Mouse (Mus musculus) CH12F3 (cell line): ENCODE measurements around the gene Gm20388.

Experiments used
- in situ Hi-C: fragments of 300-500 bp; cut with MboI; formaldehyde crosslinking; loops from 2 replicates; pipeline ENCODE4 v1.14.3; 2020; ENCODE audit warnings: low sequenced_read_pairs

Gm20388 gene

DNA sequence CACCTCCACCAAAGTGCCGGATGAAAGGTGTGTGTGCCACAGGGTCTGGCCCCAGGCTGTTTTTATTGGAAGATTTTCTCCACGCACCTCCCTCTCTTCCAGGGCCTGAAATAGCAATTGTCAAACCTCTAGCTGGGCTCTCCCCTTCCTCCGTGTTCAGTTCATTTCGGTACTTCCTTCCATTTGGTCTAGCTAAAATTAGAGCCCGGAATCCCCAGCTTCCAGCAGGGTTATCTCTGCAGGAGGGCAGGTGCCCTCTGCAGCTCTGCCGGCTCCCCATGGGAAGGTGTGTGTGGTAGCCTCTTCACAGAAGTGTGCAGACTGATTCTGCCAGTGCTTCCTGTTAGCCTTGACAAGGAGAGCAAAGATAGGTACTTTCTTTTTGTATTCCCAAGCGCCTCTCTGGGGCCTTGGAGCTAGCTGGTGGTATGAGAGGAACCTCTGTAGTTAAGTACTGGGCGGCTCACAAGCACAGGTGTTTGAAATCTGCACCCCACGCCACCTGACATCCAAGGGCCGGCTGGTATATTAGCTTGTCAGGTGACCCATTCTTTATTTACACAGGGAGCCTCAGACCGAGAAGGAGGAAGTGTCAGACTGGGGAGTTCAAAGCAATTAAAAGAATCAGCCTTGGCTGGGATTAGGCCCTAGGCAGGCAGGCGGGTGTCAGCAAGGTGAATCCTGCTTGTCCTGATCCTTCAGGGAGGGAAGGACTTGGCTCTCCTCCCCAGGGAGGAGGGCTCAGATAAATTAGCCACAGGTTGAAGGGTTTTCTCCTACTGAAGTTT is 579.9 kb downstream of the Gm20388 start:
- in situ Hi-C loops: no loop called here

DNA sequence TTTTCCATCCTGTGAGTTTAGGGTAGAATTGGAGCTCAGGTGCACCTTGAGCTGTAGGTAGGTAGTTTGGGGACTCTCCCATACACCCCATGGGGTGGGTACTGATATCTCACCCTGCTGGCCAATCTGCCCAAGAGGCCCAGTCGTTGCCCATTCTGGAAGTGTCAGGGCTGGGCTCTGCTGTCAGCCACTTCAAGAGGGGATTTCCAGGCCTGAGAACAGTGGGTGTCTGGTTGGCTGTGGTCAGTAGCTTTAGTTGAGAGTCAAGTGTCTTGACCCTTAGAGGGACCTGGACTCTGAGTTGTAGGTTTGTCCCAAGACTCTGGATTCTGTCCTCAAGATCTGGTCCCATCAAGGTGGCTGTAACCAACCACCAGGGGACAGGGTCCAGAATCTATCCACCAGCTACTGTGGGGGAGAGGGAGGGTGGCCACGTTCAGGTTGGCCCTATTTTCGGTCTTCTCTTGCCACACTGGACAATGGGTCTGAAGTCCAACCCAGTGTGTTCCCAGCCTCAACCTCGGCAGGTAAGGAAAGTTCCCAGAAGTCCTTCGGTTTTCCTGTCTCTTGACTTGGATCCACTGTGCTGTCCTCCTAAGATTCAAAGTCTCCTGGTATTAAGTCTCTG is 580.6 kb downstream of the Gm20388 start:
- in situ Hi-C loops: no loop called here

DNA sequence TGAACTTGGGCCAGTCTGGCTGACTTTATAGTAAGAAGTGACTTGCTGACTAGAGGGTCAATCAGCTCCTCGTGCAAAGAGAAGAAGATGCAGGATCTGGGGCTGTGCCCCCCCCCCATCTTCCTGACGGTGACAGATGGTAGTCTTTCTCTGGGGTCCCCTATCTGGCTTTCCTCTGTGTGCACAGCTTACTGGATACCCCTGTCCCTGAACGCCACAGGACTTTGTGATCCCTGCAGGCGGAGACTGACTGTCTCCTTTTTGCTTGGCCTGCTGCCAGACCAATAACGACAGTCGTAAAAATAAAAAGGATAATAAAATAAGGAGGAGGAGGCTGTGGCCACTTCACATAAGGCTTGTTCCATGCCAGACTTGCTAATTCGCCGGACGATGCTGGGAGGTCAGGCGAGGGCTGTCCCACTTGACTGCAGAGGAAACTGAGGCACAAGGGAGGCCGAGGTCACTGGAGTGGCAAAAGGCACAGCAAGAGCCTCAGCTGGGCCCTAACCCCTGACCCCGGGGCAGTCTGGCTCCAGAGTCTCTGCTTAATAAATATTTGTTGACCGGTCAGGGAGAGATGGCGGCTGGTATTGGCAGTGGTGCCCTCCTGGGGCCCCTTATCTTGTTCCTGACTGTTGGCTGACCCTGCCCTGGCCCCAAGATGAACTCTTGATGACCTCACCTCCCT is 581.7 kb downstream of the Gm20388 start:
- in situ Hi-C loops: no loop called here

DNA sequence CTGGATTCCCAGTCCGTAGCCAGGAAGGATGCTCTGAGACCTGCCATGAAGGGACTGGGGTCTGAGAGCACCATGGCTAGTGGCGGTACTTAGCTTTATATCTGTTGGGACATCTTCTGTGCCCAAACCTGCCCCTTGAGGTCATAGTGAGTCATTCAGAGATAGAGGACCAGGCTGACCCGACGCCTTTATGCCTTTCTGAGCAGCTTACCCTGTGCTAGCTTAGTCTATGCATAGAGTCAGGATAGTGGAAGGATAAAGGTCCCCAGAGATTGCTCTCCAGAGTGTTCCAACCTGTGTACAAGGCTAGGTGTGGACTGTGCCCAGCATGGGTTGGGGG is 582.2 kb downstream of the Gm20388 start:
- in situ Hi-C loops: no loop called here

DNA sequence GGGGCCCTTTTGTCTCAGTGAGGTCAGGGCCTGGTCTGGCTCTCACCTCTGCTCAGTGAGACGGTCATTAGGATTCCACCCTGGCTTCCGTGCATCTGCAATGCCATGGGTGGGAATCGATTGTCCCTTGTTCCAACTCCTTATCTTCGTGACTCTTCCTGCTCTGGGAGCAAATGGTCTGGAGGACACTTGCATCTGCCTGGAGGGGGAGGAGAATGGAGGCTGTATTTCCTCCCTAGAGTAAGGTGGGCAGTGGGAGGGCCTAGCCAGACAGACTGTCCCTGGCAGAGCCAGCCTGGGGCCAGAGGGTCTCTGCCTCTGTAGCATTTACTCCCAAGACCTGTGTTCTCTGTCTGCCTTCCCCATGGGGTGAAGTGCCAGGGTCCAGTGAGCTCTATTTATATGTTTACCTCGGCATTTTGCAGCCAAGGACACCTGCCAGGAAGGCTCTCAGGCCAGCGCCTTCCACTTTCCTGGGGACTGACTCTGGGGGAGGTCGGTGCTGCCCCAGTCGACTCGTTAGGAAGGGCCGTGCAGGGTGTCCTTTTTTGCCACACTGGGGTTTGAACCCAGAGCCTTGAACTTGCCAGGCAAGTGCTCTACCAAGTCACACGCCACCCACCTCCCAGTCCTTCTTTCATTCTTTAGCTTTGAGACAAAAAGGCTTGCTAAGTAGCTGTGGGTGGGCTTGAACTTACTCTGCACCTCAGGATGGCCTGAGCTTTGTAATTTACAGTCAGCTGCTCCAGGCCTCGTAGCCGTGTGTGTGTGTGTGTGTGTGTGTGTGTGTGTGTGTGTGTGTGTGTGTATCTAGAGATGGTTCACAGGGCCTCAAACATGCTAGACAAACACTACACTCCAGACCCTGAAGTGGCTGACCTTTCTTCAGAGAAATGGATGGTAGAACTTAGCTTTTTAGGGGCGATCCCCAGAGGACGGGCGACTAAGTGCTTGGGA is 583.1 kb downstream of the Gm20388 start:
- in situ Hi-C loops: no loop called here

DNA sequence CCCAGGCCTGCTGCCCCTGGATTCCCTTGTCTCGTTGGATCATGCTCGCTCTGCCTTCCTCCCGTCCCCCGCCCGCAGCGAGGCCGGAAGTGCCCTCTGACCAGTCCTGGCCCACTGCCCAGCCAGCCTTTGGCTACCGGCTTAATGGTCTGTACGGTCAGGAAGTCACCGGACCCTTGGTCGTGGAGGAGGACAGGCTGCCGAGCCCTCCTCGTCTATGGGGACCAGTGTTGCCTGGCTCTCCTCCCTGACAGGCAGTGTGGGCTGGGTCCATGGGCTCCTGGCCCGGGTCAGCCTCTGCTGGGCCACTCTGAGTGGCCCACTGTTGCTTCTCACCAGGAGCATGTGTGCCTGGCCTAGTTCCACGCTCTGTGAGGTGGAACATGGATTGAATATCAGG is 584.3 kb downstream of the Gm20388 start:
- in situ Hi-C loops: no loop called here

DNA sequence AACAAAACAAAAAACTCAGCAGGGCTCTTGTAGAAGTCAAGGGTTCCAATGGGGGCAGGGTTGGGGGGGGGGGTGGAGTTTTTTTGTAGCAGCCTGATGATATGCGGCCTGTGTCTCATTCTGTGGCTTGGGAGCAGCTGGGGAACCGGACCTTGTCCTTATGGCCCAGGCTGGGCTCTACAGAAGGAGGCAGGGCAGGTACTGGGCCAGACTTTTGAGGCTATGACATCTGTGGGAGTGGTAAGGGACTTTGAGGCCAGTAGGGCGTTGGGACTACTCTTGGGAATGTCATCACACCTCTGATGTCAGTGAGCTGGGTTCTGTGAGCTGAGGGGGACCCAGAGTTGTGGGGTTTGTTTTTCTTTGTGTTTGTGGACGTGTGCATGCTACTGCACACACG is 584.8 kb downstream of the Gm20388 start:
- in situ Hi-C loops: no loop called here

DNA sequence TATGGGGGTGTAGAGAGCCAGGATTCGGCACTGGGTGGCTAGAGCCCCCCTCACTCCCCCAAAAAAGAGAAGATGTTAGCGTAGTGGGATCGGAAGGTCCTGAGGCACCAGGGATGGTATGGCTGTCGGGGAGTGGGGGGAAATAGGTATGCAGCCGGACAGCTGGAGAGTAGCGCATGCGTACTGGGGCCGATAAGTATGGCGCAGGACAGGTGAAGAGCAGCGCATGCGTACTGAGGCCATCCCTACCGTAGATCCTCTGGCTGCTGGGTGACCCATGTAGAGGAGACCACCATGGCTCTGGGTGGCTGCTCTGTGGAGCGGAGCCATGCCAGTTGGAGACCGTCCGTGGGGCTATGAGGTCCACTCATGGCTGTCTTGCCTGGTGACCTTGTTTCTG is 585.8 kb downstream of the Gm20388 start:
- in situ Hi-C loops: no loop called here

DNA sequence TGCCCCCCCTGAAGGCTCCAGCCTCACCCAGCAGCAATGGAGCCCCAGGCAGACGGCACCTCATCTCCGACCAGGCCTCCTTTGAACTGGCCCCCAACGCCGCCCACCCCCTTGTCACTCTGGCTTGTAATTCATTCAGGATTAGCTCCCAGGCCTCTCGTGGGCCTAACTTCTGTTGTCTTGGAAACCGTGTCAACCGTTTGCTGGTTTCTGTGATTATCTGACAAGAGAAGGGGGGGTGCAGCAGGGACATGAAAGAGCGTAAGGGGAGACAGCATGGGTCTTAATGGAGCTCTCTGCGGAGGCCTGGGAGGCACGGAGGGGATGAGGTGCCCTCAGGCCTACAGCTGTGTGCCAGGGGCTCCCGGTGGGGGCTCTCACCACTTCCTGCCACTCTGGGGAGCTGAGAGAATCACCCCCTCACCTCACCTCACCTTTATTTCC is 586.9 kb downstream of the Gm20388 start:
- in situ Hi-C loops: no loop called here

DNA sequence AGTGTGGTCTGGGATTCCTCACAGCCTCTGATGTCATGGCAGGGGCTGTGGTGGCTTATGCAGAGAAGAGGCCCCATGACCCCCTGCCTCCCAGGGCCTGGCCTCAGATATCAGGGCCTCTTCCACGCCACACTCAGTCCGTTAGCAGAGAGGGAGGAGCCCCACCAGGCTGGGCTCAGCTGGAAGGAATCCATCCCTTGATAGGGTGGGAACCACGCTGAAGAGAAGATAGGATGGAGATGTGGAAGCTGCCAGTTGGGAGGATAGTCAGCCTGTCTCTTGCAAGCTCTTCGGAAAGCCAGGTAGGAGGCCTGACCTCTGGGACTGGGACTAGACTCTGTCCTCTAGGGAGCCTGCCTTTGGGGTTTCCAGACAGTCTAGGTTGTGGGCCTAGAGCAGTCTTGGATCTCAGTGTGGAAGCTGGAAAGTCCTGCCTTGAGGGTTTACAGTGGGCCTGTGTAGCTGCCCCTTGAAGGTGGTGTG is 587.7 kb downstream of the Gm20388 start:
- in situ Hi-C loops: no loop called here

DNA sequence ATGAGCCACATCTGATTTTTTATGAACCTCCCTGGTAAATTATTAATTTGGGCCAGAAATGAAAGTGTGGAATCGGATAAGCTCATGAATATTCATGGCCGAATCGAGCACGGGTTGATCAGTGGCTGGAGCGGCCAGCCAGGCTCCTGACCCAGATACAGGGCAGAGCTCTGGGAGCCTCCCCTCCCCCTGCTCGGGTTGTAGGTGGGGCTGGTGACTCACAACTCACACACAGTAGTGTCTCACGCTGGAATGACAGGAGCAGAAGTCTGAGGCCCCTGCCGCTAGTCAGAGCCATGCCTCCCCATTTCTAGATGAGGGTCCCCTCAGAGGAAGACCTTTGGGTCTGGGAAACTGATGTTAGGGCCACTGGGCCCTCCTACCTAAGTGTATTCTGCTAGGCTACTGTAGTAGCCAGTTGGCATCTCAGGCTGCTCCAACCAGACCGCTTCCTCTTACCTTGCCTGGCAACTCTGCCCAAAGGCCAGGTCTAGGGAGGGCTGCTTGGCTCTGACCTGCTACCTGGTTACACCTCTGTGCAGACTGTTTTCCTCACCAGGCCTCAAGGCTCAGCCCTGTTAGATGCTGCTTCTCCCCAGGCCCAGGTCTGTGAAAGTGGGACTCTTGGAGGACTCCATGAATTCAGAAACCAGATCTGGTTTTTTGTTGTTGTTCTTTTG is 588.4 kb downstream of the Gm20388 start:
- in situ Hi-C loops: no loop called here

DNA sequence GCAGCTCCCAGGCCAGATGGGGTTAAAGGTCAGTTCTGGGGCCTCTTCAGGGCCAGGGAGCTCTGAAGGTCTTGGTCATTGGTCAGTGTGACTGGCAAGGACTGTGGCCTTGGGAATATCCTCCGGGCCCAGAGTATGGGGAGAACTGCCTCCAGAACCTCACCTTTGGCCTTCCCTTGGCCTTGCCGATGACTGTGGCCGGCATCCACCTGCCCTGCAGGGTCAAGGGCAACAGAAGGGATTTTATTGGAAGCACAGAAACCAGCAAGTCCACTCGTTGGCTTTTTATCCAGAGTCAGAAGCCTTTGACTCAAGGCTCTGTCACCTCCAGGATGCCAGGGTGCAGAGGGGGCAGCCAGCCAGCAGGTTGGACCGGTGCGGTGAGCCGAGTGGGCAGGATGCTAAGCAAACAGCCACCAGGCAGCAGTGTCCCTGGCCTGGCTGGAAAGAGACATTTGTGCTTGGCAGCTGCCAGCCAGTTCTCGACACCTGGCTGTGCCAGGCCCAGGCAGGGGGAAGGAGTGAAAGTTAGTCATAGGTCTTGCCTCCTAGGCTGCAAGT is 590.1 kb downstream of the Gm20388 start:
- in situ Hi-C loops: no loop called here

DNA sequence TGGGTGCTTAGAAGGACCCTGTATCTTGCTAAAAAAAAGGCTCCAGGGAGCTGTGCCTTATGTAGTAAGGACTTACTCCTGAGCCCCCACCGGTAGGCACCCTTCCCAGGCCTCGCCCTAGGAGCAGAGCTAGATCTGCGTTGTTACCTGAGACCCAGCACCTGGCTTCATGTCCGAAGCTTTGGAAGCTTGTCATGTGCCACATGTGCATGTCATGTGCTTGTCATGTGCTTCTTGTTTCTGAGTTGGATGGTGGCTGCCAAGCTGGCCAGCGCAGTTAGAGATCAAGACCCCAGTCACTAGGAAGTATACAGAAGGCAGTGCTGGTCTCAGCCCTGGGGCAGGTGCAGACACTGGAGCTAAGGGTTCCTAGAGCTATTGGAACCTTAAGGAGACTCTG is 590.8 kb downstream of the Gm20388 start:
- in situ Hi-C loops: no loop called here

DNA sequence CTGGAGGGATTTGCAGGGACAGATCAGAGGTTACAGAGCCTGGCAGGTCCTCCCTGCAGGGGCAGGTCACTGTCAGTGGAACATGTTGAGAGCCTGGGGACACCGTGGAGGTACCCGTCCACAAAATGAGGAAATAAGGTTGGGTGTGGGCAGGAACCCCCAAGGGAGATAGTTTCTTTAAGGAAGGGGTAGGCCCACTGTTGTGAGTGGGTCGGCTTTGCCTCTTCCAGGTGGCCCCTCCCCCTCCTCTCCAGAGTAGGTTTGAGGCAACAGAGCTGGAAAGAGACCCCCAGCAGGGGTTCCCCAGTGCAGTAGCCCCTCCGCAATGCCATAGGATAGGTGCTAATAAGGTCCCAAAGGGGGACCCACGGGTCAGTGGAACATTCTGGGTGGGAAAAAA is 591.8 kb downstream of the Gm20388 start:
- in situ Hi-C loops: no loop called here

DNA sequence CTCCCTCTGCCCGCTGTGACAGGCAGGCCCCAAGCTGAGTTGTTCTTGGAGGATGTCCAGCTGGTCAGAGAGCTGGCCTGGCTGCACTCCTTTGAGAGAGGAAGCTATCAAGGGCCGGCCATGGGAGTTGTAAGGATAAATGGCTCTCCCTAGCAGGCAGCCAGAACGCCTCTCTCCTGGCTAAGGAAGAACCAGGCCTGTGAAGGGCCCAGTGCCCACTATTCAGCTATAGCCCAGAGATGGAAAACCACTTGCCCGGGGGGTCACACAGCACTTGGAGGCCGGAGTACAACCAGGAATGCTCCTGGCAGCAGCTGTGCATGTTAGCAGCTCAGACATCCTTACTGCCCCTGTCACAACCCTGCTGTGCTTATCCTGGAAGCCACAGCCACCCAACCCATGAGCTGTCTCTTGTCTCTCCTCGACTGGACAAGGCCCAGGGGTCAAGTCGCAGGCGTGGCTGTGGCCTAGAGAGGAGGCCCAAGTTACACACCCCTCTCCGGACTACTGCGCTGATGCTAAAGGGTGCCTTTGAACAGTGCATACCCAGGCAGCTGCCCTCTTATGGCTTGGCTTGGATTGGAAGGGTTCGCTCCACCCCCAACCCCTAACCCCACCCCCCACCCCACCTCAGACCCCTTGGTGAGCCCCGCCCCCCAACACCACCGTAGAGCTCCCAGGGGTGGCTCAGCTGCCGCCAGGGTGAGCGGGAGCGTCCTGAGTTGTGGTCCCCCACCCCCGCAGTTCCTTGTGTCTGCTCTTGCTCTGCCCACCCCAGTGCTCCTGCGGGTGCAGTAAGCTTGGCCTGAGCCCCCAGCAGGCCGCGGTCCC is 593.8 kb downstream of the Gm20388 start:
- in situ Hi-C loops: no loop called here

DNA sequence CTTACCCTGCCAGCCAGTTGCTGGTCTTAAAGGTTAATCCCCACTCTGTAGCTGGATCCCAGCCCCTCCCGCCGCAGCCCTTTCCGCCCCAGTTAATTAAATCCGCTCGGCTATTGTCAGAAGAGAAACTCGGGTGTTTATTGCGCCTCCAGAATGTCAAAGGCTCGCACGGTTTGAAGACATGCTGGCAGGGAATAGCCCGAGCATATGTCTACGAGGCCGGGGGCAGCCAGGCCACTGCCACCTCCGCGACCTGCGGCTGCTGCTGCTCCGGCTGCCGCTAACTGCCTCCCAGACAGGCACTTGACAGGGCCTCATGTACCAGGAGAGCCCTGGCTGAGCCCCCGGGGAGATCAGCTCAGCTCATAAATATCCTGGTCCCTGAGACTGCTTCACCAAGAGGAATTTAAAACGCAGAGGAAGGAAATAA is 594.5 kb downstream of the Gm20388 start:
- in situ Hi-C loops: no loop called here

DNA sequence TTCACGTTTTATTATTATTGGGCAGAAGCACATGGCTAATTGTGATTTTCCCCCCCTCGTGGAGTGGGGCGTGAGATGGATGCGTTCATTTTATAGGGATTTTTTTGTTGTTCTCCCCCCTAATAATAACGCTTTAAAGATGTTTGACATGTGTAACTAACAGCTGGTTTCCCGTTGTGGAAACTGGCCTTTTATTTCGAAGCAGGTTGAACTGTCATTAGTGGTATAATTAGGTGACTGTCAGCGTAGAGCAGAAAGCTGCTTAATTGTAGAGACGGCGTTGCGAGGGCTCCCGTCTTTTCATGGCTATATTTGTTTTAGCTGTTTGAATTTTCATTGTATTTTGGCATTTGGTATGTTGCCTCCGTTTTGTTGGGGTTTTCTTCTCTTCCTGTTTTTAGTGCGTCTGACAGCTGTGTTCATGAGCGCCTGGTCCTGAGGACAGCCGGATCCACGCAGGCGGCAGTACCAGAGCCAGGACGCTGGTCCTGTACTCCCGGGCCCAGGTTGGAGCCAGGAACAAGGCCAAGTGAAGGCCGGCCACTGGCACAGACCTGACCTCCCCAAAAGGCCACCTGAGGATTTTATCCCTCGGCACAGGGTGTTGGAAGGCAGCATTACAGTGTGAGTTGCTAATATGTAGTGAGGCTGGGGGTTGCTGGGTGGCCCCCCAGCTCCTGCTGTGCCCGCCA is 595.1 kb downstream of the Gm20388 start:
- in situ Hi-C loops: no loop called here

DNA sequence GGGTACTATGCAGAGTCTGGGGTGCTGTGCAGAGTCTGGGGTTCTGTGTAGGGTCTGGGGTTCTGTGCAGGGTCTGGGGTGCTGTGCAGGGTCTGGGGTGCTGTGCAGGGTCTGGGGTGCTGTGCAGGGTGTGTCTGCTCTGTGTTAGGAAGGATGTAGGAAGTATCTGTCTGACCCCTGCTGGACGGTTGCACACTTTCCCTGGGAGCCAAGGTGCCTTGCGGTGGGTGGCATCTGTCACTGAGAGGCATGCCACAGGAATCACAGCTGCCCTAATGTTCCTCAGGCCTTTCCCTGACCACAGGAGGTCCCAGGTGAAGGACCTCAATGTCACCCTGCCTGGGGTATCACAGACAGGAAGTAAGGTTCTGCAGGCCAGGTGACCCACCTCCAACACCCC is 595.9 kb downstream of the Gm20388 start:
- in situ Hi-C loops: no loop called here
